Mouse (Mus musculus) bone marrow macrophage, adult 2 months (primary cell): ENCODE measurements at regions not wholly inside any gene's neighbourhood (a gene's known extent, or its start where the extent isn't known, plus 50 kb on each side); places are given as distances from the start of the nearest gene placed in this dataset.
A peak's percentile ranks its signal among the peaks of the same experiment; 100 is the strongest.

Experiments
- H3K27ac ChIP-seq: 2 replicates; pipeline ENCODE4 v1.5.1; 2012; ENCODE audit warnings: low read depth, low read length; ENCODE audit not compliant: insufficient read depth
- H3K4me1 ChIP-seq: 2 replicates; pipeline ENCODE4 v1.6.1; 2012; ENCODE audit warnings: low read length; ENCODE audit not compliant: control insufficient read depth, insufficient read depth
- H3K4me3 ChIP-seq: 2 replicates; pipeline ENCODE4 v1.5.1; 2012; ENCODE audit warnings: mild to moderate bottlenecking, low read length, moderate library complexity; ENCODE audit not compliant: insufficient read depth
- CTCF ChIP-seq: IDR thresholded peaks from 2 replicates; pipeline ENCODE4 v1.5.1; 2012; ENCODE audit warnings: low read depth, mild to moderate bottlenecking, low read length, moderate library complexity
- POLR2A ChIP-seq: IDR thresholded peaks from 2 replicates; pipeline ENCODE4 v1.6.1; 2012; ENCODE audit warnings: mild to moderate bottlenecking, low read depth, low read length, borderline replicate concordance

GRCm38 (mm10) chr6:7120136-7120535 lies 164.3 kb downstream of the Sdhaf3 start:
- Histone ChIP-seq H3K4me1 (no peaks in the 10 kb centered on the region), H3K4me3 (no peak overlapping the region), H3K27ac (no peak overlapping the region)
- TF ChIP-seq CTCF (peak; percentile 45; the same call in 1 of the 2 replicates), POLR2A (no peak)

- TF ChIP-seq POLR2A (no peak), CTCF (no peak)
- H3K4me3 ChIP-seq = no peak overlapping the region
- no peak overlapping the region for H3K27ac ChIP-seq
- H3K4me1 ChIP-seq = no peaks in the 10 kb centered on the region
These were observed 177.2 kb downstream of the Sdhaf3 start for GRCm38 (mm10) chr6:7133042-7133441.

GRCm38 (mm10) chr6:7134062-7134461 lies 178.3 kb downstream of the Sdhaf3 start:
- Histone ChIP-seq H3K4me1 (no peaks in the 10 kb centered on the region), H3K27ac (no peak overlapping the region), H3K4me3 (no peak overlapping the region)
- no peak for TF ChIP-seq CTCF
- no peak for TF ChIP-seq POLR2A

- Histone ChIP-seq H3K4me3 (no peak overlapping the region), H3K4me1 (no peaks in the 10 kb centered on the region), H3K27ac (no peak overlapping the region)
- TF ChIP-seq CTCF (no peak), POLR2A (no peak)
These were observed 179.1 kb downstream of the Sdhaf3 start for GRCm38 (mm10) chr6:7134888-7135287.

GRCm38 (mm10) chr6:7181711-7182110 lies 225.9 kb downstream of the Sdhaf3 start:
- TF ChIP-seq POLR2A (no peak), CTCF (no peak)
- no peak overlapping the region for H3K27ac ChIP-seq

GRCm38 (mm10) chr6:7199046-7199599 lies 243.3 kb downstream of the Sdhaf3 start:
- Histone ChIP-seq H3K27ac (no peak overlapping the region), H3K4me3 (no peak overlapping the region), H3K4me1 (no peaks in the 10 kb centered on the region)
- TF ChIP-seq CTCF (no peak), POLR2A (no peak)

More at GRCm38 (mm10) chr6:7181711-7182110, 225.9 kb downstream of the Sdhaf3 start:
- Histone ChIP-seq H3K4me1 (no peaks in the 10 kb centered on the region), H3K4me3 (no peak overlapping the region)

GRCm38 (mm10) chr6:7215880-7216279 lies 260.1 kb downstream of the Sdhaf3 start:
- H3K4me3 ChIP-seq = no peak overlapping the region
- TF ChIP-seq POLR2A = no peak
- no peak for TF ChIP-seq CTCF
- H3K4me1 ChIP-seq = no peaks in the 10 kb centered on the region
- H3K27ac ChIP-seq = no peak overlapping the region

- no peak for TF ChIP-seq CTCF
- no peak for TF ChIP-seq POLR2A
- H3K4me3 ChIP-seq = no peak overlapping the region
- H3K4me1 ChIP-seq = no peaks in the 10 kb centered on the region
- H3K27ac ChIP-seq = no peak overlapping the region
These were observed 296.5 kb downstream of the Sdhaf3 start for GRCm38 (mm10) chr6:7252286-7252685.

- Histone ChIP-seq H3K27ac (no peak overlapping the region), H3K4me3 (no peak overlapping the region), H3K4me1 (no peaks in the 10 kb centered on the region)
- TF ChIP-seq POLR2A = no peak
- no peak for TF ChIP-seq CTCF
These were observed 277.2 kb upstream of the Tac1 start for GRCm38 (mm10) chr6:7277431-7277830.

GRCm38 (mm10) chr6:7306956-7307355 lies 247.7 kb upstream of the Tac1 start:
- Histone ChIP-seq H3K27ac (no peak overlapping the region), H3K4me3 (no peak overlapping the region), H3K4me1 (no peaks in the 10 kb centered on the region)
- no peak for TF ChIP-seq CTCF
- no peak for TF ChIP-seq POLR2A

GRCm38 (mm10) chr6:7313496-7313895 lies 241.2 kb upstream of the Tac1 start:
- H3K4me1 ChIP-seq = no peaks in the 10 kb centered on the region
- TF ChIP-seq POLR2A (no peak), CTCF (no peak)
- no peak overlapping the region for H3K27ac ChIP-seq
- H3K4me3 ChIP-seq = no peak overlapping the region
